Mouse (Mus musculus) testis, adult 2 months (tissue): ENCODE measurements around the gene Polr2e.

Experiments used
- CTCF ChIP-seq: fragments of 200-500 bp; IDR thresholded peaks from 2 replicates; pipeline ENCODE4 v1.5.1; 2012; ENCODE audit warnings: low read depth, mild to moderate bottlenecking, inconsistent platforms, low read length, moderate library complexity; ENCODE audit not compliant: control insufficient read depth, insufficient read depth, insufficient replicate concordance
- POLR2A ChIP-seq: fragments of 200-500 bp; IDR thresholded peaks from 2 replicates; pipeline ENCODE4 v1.6.1; 2012; ENCODE audit warnings: low read depth, mild to moderate bottlenecking, inconsistent platforms, low read length, moderate library complexity; ENCODE audit not compliant: control insufficient read depth

GRCm38 (mm10) chr10:80017361-80017760 lies 22.2 kb downstream of the Polr2e start:
- TF ChIP-seq CTCF (no peak), POLR2A (no peak)
